Mouse (Mus musculus) heart, embryonic 14.5 days (tissue): Measurements from ENCODE around the gene 1500009C09Rik. TPM values are rescaled to one million over a fixed set of nuclear protein-coding genes. Genes with fewer than 3 reads are reported as not detected.

Experiments
- ATAC-seq: fragments of 200-750 bp; cut with Nextera tagmentation; 2 replicates; pipeline ENCODE4 v1.8.0; 2017; ENCODE audit warnings: low read depth, moderate TSS enrichment; ENCODE audit not compliant: insufficient number of reproducible peaks, insufficient read depth, low FRiP score
- H3K27ac ChIP-seq, 2 experiments: fragments of 200-500 bp in 1 of 2; fragments of 300-500 bp in 1 of 2; sonication (generic) in 1 of 2; replicated peaks in 1 of 2; 2 replicates each; pipeline ENCODE4 v1.5.1; 2012 to 2014; ENCODE audit warnings: low read depth in 2 of 2, low read length in 2 of 2, control low read depth in 1 of 2, mild to moderate bottlenecking in 1 of 2, mixed read lengths in 1 of 2; ENCODE audit not compliant: control insufficient read depth in 1 of 2, insufficient read depth in 1 of 2
- H3K27me3 ChIP-seq: fragments of 300-500 bp; sonication (generic); 2 replicates; pipeline ENCODE4 v1.6.1; 2014; ENCODE audit warnings: mild to moderate bottlenecking, low read length, control low read depth; ENCODE audit not compliant: control insufficient read depth, insufficient read depth
- H3K36me3 ChIP-seq: fragments of 300-500 bp; sonication (generic); 2 replicates; pipeline ENCODE4 v1.6.1; 2014; ENCODE audit warnings: mild to moderate bottlenecking, control low read depth, low read length, mixed read lengths; ENCODE audit not compliant: control insufficient read depth, insufficient read depth
- H3K4me1 ChIP-seq, 2 experiments: fragments of 200-500 bp in 1 of 2; fragments of 300-500 bp in 1 of 2; sonication (generic) in 1 of 2; 2 replicates each; pipeline ENCODE4 v1.6.1; 2012 to 2014; ENCODE audit warnings: low read length in 2 of 2, control low read depth in 1 of 2, mixed read lengths in 1 of 2; ENCODE audit not compliant: control insufficient read depth in 2 of 2, insufficient read depth in 2 of 2
- H3K4me2 ChIP-seq: fragments of 300-500 bp; sonication (generic); 2 replicates; pipeline ENCODE4 v1.6.1; 2014; ENCODE audit warnings: mild to moderate bottlenecking, low read length
- H3K4me3 ChIP-seq, 2 experiments: fragments of 200-500 bp in 1 of 2; fragments of 300-500 bp in 1 of 2; sonication (generic) in 1 of 2; 2 replicates each; pipeline ENCODE4 v1.5.1; 2012 to 2014; ENCODE audit warnings: low read length in 2 of 2, mild to moderate bottlenecking in 2 of 2, control low read depth in 1 of 2, low read depth in 1 of 2, moderate library complexity in 1 of 2; ENCODE audit not compliant: control insufficient read depth in 1 of 2, insufficient read depth in 1 of 2
- H3K9ac ChIP-seq: fragments of 300-500 bp; sonication (generic); 2 replicates; pipeline ENCODE4 v1.6.1; 2014; ENCODE audit warnings: mild to moderate bottlenecking, low read length
- H3K9me3 ChIP-seq: fragments of 300-500 bp; sonication (generic); 2 replicates; pipeline ENCODE4 v1.6.1; 2016; ENCODE audit warnings: low read length, control low read depth; ENCODE audit not compliant: control insufficient read depth
- WGBS: fragments of 180-500 bp; shearing (Covaris S2); extraction: QIAGEN DNeasy Blood & Tissue Kit; methylation state at CpG from one replicate; pipeline ENCODE4 v1.1.7; 2014; 5-methylcytosine and 5-hydroxymethylcytosine counted together
- polyA plus RNA-seq: library from polyadenylated mRNA; unstranded; fragments of >200 nt; fragmentation: Nextera tagmentation; extraction: Ambion mirVana; gene quantifications from 2 replicates; pipeline ENCODE4 v1.2.1, GENCODE M21; 2014

1500009C09Rik gene
- polyA plus RNA-seq, 1 experiment from 2014 or later: not detected

GRCm38 (mm10) chr15:82213222-82213621 lies 39.0 kb upstream of the 1500009C09Rik start:
- H3K27ac ChIP-seq: no peak overlapping the region
- no peaks in the 10 kb centered on the region for H3K36me3 ChIP-seq
- 12% methylated on average over 4 of the region's 4 CpGs for WGBS
- H3K9ac ChIP-seq: no peak overlapping the region
- no peak for ATAC-seq
- H3K9me3 ChIP-seq: no peaks in the 10 kb centered on the region
- peaks cover 14 to 29% of the 10 kb centered on the region in 2 experiments for H3K4me1 ChIP-seq
- H3K27me3 ChIP-seq: peaks cover 93% of the 10 kb centered on the region
- H3K4me2 ChIP-seq: no peak overlapping the region
- H3K4me3 ChIP-seq: no peak overlapping the region

GRCm38 (mm10) chr15:82215332-82216046 lies 36.7 kb upstream of the 1500009C09Rik start:
- no peak overlapping the region for H3K4me3 ChIP-seq
- H3K9ac ChIP-seq: no peak overlapping the region
- H3K36me3 ChIP-seq: no peaks in the 10 kb centered on the region
- H3K4me2 ChIP-seq: peak overlapping the region; percentile 25; the same call in 1 of the 2 replicates
- peaks cover 85% of the 10 kb centered on the region for H3K27me3 ChIP-seq
- H3K4me1 ChIP-seq: peaks cover 14 to 29% of the 10 kb centered on the region in 2 experiments
- H3K27ac ChIP-seq: no peak overlapping the region
- ATAC-seq: no peak
- H3K9me3 ChIP-seq: no peaks in the 10 kb centered on the region
- WGBS: 31% methylated on average over 11 of the region's 11 CpGs

GRCm38 (mm10) chr15:82216142-82216827 lies 35.9 kb upstream of the 1500009C09Rik start:
- Histone ChIP-seq H3K9me3 (no peaks in the 10 kb centered on the region), H3K4me3 (no peak overlapping the region), H3K9ac (no peak overlapping the region), H3K36me3 (no peaks in the 10 kb centered on the region), H3K27ac (no peak overlapping the region), H3K27me3 (peaks cover 83% of the 10 kb centered on the region), H3K4me1 (peaks cover 14 to 29% of the 10 kb centered on the region in 2 experiments), H3K4me2 (peak overlapping the region; percentile 25; the same call in 1 of the 2 replicates)
- 38% methylated on average over 20 of the region's 20 CpGs for WGBS
- ATAC-seq: no peak

GRCm38 (mm10) chr15:82217039-82217438 lies 35.2 kb upstream of the 1500009C09Rik start:
- Histone ChIP-seq H3K4me2 (no peak overlapping the region), H3K4me3 (no peak overlapping the region), H3K27ac (no peak overlapping the region), H3K36me3 (no peaks in the 10 kb centered on the region), H3K9me3 (no peaks in the 10 kb centered on the region), H3K4me1 (peaks cover 14 to 22% of the 10 kb centered on the region in 2 experiments), H3K27me3 (peaks cover 81% of the 10 kb centered on the region), H3K9ac (no peak overlapping the region)
- no peak for ATAC-seq
- WGBS: 26% methylated on average over 7 of the region's 7 CpGs

GRCm38 (mm10) chr15:82217980-82218379 lies 34.2 kb upstream of the 1500009C09Rik start:
- Histone ChIP-seq H3K9me3 (no peaks in the 10 kb centered on the region), H3K27ac (no peak overlapping the region), H3K9ac (no peak overlapping the region), H3K4me2 (no peak overlapping the region), H3K4me1 (peaks cover 14 to 17% of the 10 kb centered on the region in 2 experiments), H3K4me3 (no peak overlapping the region), H3K27me3 (peaks cover 81% of the 10 kb centered on the region), H3K36me3 (no peaks in the 10 kb centered on the region)
- no peak for ATAC-seq
- 47% methylated on average over 9 of the region's 9 CpGs for WGBS

GRCm38 (mm10) chr15:82218778-82219666 lies 33.2 kb upstream of the 1500009C09Rik start:
- Histone ChIP-seq H3K27me3 (peaks cover 79% of the 10 kb centered on the region), H3K4me1 (peaks cover 17 to 27% of the 10 kb centered on the region in 2 experiments), H3K36me3 (no peaks in the 10 kb centered on the region), H3K27ac (no peak overlapping the region), H3K9ac (no peak overlapping the region), H3K9me3 (no peaks in the 10 kb centered on the region), H3K4me3 (no peak overlapping the region), H3K4me2 (no peak overlapping the region)
- no peak for ATAC-seq
- 74% methylated on average over 26 of the region's 26 CpGs for WGBS

GRCm38 (mm10) chr15:82220003-82220675 lies 32.1 kb upstream of the 1500009C09Rik start:
- no peak overlapping the region for H3K9ac ChIP-seq
- no peak overlapping the region for H3K4me3 ChIP-seq
- peaks cover 18 to 32% of the 10 kb centered on the region in 2 experiments for H3K4me1 ChIP-seq
- ATAC-seq: no peak
- H3K27ac ChIP-seq: no peak overlapping the region
- H3K4me2 ChIP-seq: no peak overlapping the region
- 68% methylated on average over 12 of the region's 12 CpGs for WGBS
- no peaks in the 10 kb centered on the region for H3K9me3 ChIP-seq
- H3K27me3 ChIP-seq: peaks cover 81% of the 10 kb centered on the region
- no peaks in the 10 kb centered on the region for H3K36me3 ChIP-seq
